Mouse (Mus musculus): ENCODE results near the gene 4930556J24Rik. TPM values are rescaled to one million over a fixed set of nuclear protein-coding genes. Genes with fewer than 3 reads are reported as not detected.

The 4930556J24Rik gene
- total RNA-seq, 4 experiments from 2014 or later, result 0.36 to 0.72 TPM; not detected in 2

DNA sequence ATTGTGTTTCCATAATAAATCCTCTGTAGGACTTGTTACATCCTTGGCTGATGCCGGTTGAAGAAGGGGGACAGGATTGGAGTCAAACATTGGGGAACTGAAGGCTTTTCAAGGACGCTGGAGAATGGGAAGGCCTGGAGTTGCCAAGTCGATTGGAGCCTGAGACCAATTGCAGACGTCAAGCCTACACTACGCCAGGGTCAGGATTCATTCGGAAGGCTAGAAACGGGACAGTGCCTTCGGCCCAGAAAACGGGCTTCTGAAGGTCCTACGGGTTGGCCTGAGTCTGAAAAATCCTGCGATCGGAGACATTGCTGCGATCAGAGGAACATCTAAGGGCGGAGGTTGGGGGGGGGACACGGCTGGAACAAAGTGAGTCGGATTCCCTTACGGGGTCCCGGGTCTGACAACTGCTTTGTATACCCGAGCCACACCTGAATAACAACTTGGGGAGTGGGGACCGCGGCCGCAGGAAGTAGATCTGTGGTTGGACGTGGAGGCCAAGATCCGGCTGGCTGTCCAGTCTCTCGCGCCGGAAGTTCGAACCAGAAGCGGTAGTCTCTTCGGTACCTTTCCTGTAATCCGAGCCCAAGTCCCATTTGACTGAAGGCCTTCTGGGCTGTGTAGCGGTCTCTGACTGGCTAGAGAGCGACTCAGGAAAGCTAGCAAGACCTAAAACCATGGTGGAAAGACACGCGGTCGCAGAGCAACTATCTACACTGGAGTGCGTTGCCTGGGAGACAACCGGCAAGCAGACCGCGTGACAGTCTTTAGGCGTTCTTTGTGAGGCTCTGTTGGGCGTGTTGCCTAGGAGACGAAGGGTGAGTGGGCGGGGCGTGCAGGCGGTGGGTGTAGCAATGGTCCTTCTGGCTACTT is 81.9 kb downstream of the 4930556J24Rik start, which contains the start of the genes 4921536K21Rik and Dusp18:
Gene 4921536K21Rik (minus strand): TSS at position 693 of the 876 bp plus-strand sequence.
Gene Dusp18 (plus strand): TSS at position 835 of the 876 bp plus-strand sequence.
- peak; percentile 96 to 97 for DNase-seq (ENCODE audit: low spot score in 2 of 2)

DNA sequence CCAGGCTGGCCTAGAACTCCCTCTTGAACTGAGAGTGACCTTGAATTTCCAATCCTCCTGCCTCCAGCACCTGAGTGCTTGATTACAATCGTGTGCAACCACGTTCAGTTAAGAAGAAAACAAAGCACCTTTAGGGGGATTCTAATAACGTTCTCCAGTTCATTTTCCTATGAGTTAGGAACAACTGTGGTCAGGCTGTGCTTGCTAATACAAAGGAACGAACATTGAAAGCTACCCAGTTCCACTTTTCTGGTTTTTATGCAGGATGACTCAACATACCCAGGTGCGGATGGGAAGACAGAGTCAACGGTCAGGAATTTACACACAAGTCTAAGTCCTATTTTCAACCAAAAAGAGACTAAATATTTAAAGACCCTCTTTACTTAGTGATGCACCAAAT is 82.6 kb downstream of the 4930556J24Rik start:
- DNase-seq (ENCODE audit: low spot score in 2 of 2), result no peak

Other genes with a start within 250 kb of the 4930556J24Rik start
- 10 to 100 TPM; 63.6 to 77.0 (median 69.9) TPM for gene Osbp2, start 112.9 kb downstream of the 4930556J24Rik start, total RNA-seq (2022)
- gene 4921536K21Rik, start 81.7 kb downstream of the 4930556J24Rik start, total RNA-seq (2022), result 1 to 10 TPM in 2 of 4 experiments, under 1 TPM in 2; 0.52 to 1.0 (median 0.83) TPM
- 10 to 100 TPM; 19.1 to 26.7 (median 22.9) TPM for gene Dusp18, start 81.5 kb downstream of the 4930556J24Rik start, total RNA-seq (2022)
- gene Slc35e4, start 62.1 kb downstream of the 4930556J24Rik start, total RNA-seq (2022), result 10 to 100 TPM; 15.0 to 19.8 (median 16.9) TPM
- 10 to 100 TPM; 14.5 to 50.2 (median 26.1) TPM for gene Tcn2, start 44.6 kb downstream of the 4930556J24Rik start, total RNA-seq (2022)
- 10 to 100 TPM; 36.4 to 50.9 (median 43.0) TPM for gene Pes1, start 12.8 kb downstream of the 4930556J24Rik start, total RNA-seq (2022)
- 10 to 100 TPM in 3 of 4 experiments, 1 to 10 TPM in 1; 9.3 to 10.9 (median 10.6) TPM for gene Gal3st1, start 6.9 kb upstream of the 4930556J24Rik start, total RNA-seq (2022)
- under 1 TPM; 0.25 to 0.76 (median 0.52) TPM for gene Sec14l4, start 54.7 kb upstream of the 4930556J24Rik start, total RNA-seq (2022)
- gene Sec14l3, start 88.1 kb upstream of the 4930556J24Rik start, total RNA-seq (2022), result 1 to 10 TPM; 1.4 to 2.9 (median 1.9) TPM
- 100 to 1,000 TPM in 2 of 4 experiments, 10 to 100 TPM in 2; 93.7 to 108 (median 102) TPM for gene Mtfp1, start 118.7 kb upstream of the 4930556J24Rik start, total RNA-seq (2022)
- 10 to 100 TPM; 52.3 to 62.7 (median 57.1) TPM for gene Sec14l2, start 146.6 kb upstream of the 4930556J24Rik start, total RNA-seq (2022)
- 10 to 100 TPM; 32.4 to 36.4 (median 35.0) TPM for gene Rnf215, start 158.4 kb upstream of the 4930556J24Rik start, total RNA-seq (2022)
- gene Ccdc157, start 183.5 kb upstream of the 4930556J24Rik start, total RNA-seq (2022), result 10 to 100 TPM; 13.8 to 18.5 (median 15.4) TPM
- gene Sf3a1, start 183.6 kb upstream of the 4930556J24Rik start, total RNA-seq (2022), result 10 to 100 TPM; 57.6 to 66.7 (median 63.6) TPM
- 10 to 100 TPM; 26.7 to 31.7 (median 28.8) TPM for gene Tbc1d10a, start 210.0 kb upstream of the 4930556J24Rik start, total RNA-seq (2022)
- 1 to 10 TPM; 3.1 to 5.8 (median 4.9) TPM for gene Castor1, start 241.4 kb upstream of the 4930556J24Rik start, total RNA-seq (2022)